Mouse (Mus musculus) ES-E14 (cell line): ENCODE measurements at regions not wholly inside any gene's neighbourhood (a gene's known extent, or its start where the extent isn't known, plus 50 kb on each side); places are given as distances from the start of the nearest gene placed in this dataset.

Experiments used
- CHD2 ChIP-seq: IDR thresholded peaks from 2 replicates; pipeline ENCODE4 v1.6.1; 2014; ENCODE audit warnings: mild to moderate bottlenecking, low read depth, low read length, inconsistent platforms
- HCFC1 ChIP-seq: IDR thresholded peaks from 2 replicates; pipeline ENCODE4 v1.6.1; 2012; ENCODE audit warnings: low read length, inconsistent platforms, borderline replicate concordance; ENCODE audit not compliant: insufficient read depth
- MAFK ChIP-seq: IDR thresholded peaks from 2 replicates; pipeline ENCODE4 v1.6.1; 2014; ENCODE audit warnings: mild to moderate bottlenecking, low read depth, low read length, inconsistent platforms; ENCODE audit not compliant: insufficient read depth

DNA sequence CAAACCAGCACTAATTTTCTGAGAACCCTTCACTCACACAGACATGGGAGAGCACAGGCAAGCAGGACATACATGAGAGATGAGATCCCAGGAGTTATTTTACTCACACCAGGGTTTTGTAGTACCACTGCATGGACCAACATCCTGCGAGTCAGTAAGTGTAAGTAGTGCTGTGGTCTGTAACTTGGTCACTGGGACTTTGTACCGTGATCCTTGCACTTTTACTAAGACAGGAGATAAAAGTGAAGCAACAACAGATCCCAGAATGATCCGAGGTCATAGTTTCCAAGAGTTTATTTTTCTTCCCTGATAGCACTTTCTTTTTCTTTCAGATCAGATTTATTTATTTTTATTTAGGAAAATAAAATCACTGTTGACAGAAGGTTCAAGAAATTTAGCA is 54.1 kb upstream of the Mtap start:
- TF ChIP-seq MAFK, result no peak
- no peak for TF ChIP-seq HCFC1
- no peak for TF ChIP-seq CHD2
